Mouse (Mus musculus) MEL (cell line): ENCODE results near the gene 2510009E07Rik. TPM values are rescaled to one million over a fixed set of nuclear protein-coding genes. Genes with fewer than 3 reads are reported as not detected.

Experiments used
- DNase-seq: peaks from one replicate; pipeline ENCODE4 v3.0.0; 2011; ENCODE audit warnings: low read depth, low spot score
- H3K27ac ChIP-seq: 2 replicates; pipeline ENCODE4 v1.5.1; 2012; ENCODE audit warnings: low read depth, mild to moderate bottlenecking, control low read depth, low read length, moderate library complexity; ENCODE audit not compliant: control insufficient read depth
- H3K27me3 ChIP-seq, 2 experiments: fragments of 150-350 bp in 1 of 2; sonication (generic) in 1 of 2; 2 replicates each; pipeline ENCODE4 v1.6.1; 2012; ENCODE audit warnings: low read length in 2 of 2, mild to moderate bottlenecking in 2 of 2, improper control_type of control experiment in 1 of 2, moderate library complexity in 1 of 2; ENCODE audit not compliant: insufficient read depth in 2 of 2, control insufficient read depth in 1 of 2
- H3K36me3 ChIP-seq, 2 experiments: 2 replicates each; pipeline ENCODE4 v1.6.1; 2012 to 2014; ENCODE audit warnings: low read length in 2 of 2, improper control_type of control experiment in 1 of 2, inconsistent platforms in 1 of 2, mild to moderate bottlenecking in 1 of 2; ENCODE audit not compliant: insufficient read depth in 2 of 2, control insufficient read depth in 1 of 2
- H3K4me1 ChIP-seq, 2 experiments: fragments of 150-350 bp in 1 of 2; sonication (generic) in 1 of 2; 2 replicates each; pipeline ENCODE4 v1.6.1; 2012; ENCODE audit warnings: low read length in 2 of 2, improper control_type of control experiment in 1 of 2, mild to moderate bottlenecking in 1 of 2; ENCODE audit not compliant: insufficient read depth in 2 of 2, control insufficient read depth in 1 of 2
- H3K4me3 ChIP-seq, 2 experiments: fragments of 150-350 bp in 1 of 2; sonication (generic) in 1 of 2; 2 replicates each; pipeline ENCODE4 v1.5.1; 2012; ENCODE audit warnings: low read depth in 2 of 2, low read length in 2 of 2, mild to moderate bottlenecking in 2 of 2, moderate library complexity in 2 of 2, control low read depth in 1 of 2, improper control_type of control experiment in 1 of 2; ENCODE audit not compliant: control insufficient read depth in 1 of 2, insufficient read depth in 1 of 2
- H3K79me2 ChIP-seq: 2 replicates; pipeline ENCODE4 v1.6.1; 2012; ENCODE audit warnings: mild to moderate bottlenecking, low read length, moderate library complexity; ENCODE audit not compliant: control insufficient read depth, poor library complexity, insufficient read depth
- H3K9ac ChIP-seq: 2 replicates; pipeline ENCODE4 v1.6.1; 2012; ENCODE audit warnings: low read depth, mild to moderate bottlenecking, control low read depth, low read length, moderate library complexity; ENCODE audit not compliant: control insufficient read depth, poor library complexity, severe bottlenecking
- H3K9me3 ChIP-seq: fragments of 150-350 bp; sonication (generic); replicated peaks from 2 replicates; pipeline ENCODE4 v1.6.1; 2012; ENCODE audit warnings: mild to moderate bottlenecking, low read length, improper control_type of control experiment, moderate library complexity; ENCODE audit not compliant: insufficient read depth
- CHD1 ChIP-seq: IDR thresholded peaks from 2 replicates; pipeline ENCODE4 v1.6.1; 2012; ENCODE audit warnings: low read depth, mild to moderate bottlenecking, inconsistent platforms, low read length, improper control_type of control experiment
- CHD2 ChIP-seq: IDR thresholded peaks from 2 replicates; pipeline ENCODE4 v1.6.1; 2011; ENCODE audit warnings: low read length, improper control_type of control experiment
- CTCF ChIP-seq, 3 experiments: IDR thresholded peaks in 2 of 3; conservative IDR thresholded peaks in 1 of 3; 2 replicates each; pipeline ENCODE4 v1.5.1; 2011 to 2012; ENCODE audit warnings: low read length in 3 of 3, low read depth in 2 of 3, mild to moderate bottlenecking in 2 of 3, improper control_type of control experiment in 1 of 3, inconsistent platforms in 1 of 3, mixed read lengths in 1 of 3, moderate library complexity in 1 of 3; ENCODE audit not compliant: control insufficient read depth in 1 of 3, insufficient read depth in 1 of 3, poor library complexity in 1 of 3, severe bottlenecking in 1 of 3
- E2F4 ChIP-seq: IDR thresholded peaks from 2 replicates; pipeline ENCODE4 v1.6.1; 2011; ENCODE audit warnings: low read depth, low read length, improper control_type of control experiment, borderline replicate concordance
- ELF1 ChIP-seq: IDR thresholded peaks from 2 replicates; pipeline ENCODE4 v1.6.1; 2014; ENCODE audit warnings: low read depth, mild to moderate bottlenecking, inconsistent platforms, low read length, improper control_type of control experiment, moderate library complexity
- EP300 ChIP-seq, 2 experiments: IDR thresholded peaks; 2 replicates each; pipeline ENCODE4 v1.6.1; 2011; ENCODE audit warnings: improper control_type of control experiment in 2 of 2, low read length in 2 of 2, low read depth in 1 of 2, mild to moderate bottlenecking in 1 of 2
- ETS1 ChIP-seq: IDR thresholded peaks from 2 replicates; pipeline ENCODE4 v1.6.1; 2012; ENCODE audit warnings: low read depth, mild to moderate bottlenecking, inconsistent platforms, low read length, improper control_type of control experiment, moderate library complexity
- GABPA ChIP-seq: IDR thresholded peaks from 2 replicates; pipeline ENCODE4 v1.6.1; 2012; ENCODE audit warnings: low read depth, mild to moderate bottlenecking, inconsistent platforms, low read length, improper control_type of control experiment, moderate library complexity
- GATA1 ChIP-seq: IDR thresholded peaks from 2 replicates; pipeline ENCODE4 v1.6.1; 2011; ENCODE audit warnings: low read depth, low read length, improper control_type of control experiment
- HCFC1 ChIP-seq: IDR thresholded peaks from 2 replicates; pipeline ENCODE4 v1.6.1; 2012; ENCODE audit warnings: low read depth, mild to moderate bottlenecking, inconsistent platforms, low read length, improper control_type of control experiment, moderate library complexity
- JUND ChIP-seq: IDR thresholded peaks from 2 replicates; pipeline ENCODE4 v1.6.1; 2011; ENCODE audit warnings: low read depth, mild to moderate bottlenecking, improper control_type of control experiment, low read length
- MAX ChIP-seq: IDR thresholded peaks from 2 replicates; pipeline ENCODE4 v1.6.1; 2011; ENCODE audit warnings: low read length, improper control_type of control experiment
- MEF2A ChIP-seq: IDR thresholded peaks from 2 replicates; pipeline ENCODE4 v1.6.1; 2014; ENCODE audit warnings: low read depth, mild to moderate bottlenecking, inconsistent platforms, low read length, improper control_type of control experiment; ENCODE audit not compliant: poor library complexity, insufficient replicate concordance, severe bottlenecking; ENCODE audit errors: extremely low read depth
- MYB ChIP-seq: IDR thresholded peaks from 2 replicates; pipeline ENCODE4 v1.6.1; 2011; ENCODE audit warnings: mild to moderate bottlenecking, low read depth, low read length, improper control_type of control experiment
- MYC ChIP-seq: IDR thresholded peaks from 2 replicates; pipeline ENCODE4 v1.6.1; 2011; ENCODE audit warnings: low read depth, mild to moderate bottlenecking, low read length, improper control_type of control experiment, moderate library complexity
- RAD21 ChIP-seq: IDR thresholded peaks from 2 replicates; pipeline ENCODE4 v1.6.1; 2011; ENCODE audit warnings: mild to moderate bottlenecking, low read depth, low read length, improper control_type of control experiment
- TCF12 ChIP-seq: IDR thresholded peaks from 2 replicates; pipeline ENCODE4 v1.6.1; 2014; ENCODE audit warnings: low read depth, mild to moderate bottlenecking, inconsistent platforms, low read length, improper control_type of control experiment, moderate library complexity
- UBTF ChIP-seq: IDR thresholded peaks from 2 replicates; pipeline ENCODE4 v1.6.1; 2012; ENCODE audit warnings: low read depth, mild to moderate bottlenecking, inconsistent platforms, low read length, improper control_type of control experiment, moderate library complexity, borderline replicate concordance; ENCODE audit not compliant: insufficient read depth
- USF1 ChIP-seq: IDR thresholded peaks from 2 replicates; pipeline ENCODE4 v1.6.1; 2014; ENCODE audit warnings: low read depth, mild to moderate bottlenecking, inconsistent platforms, low read length, improper control_type of control experiment, moderate library complexity
- ZC3H11A ChIP-seq: IDR thresholded peaks from 2 replicates; pipeline ENCODE4 v1.6.1; 2012; ENCODE audit warnings: low read depth, mild to moderate bottlenecking, inconsistent platforms, low read length, improper control_type of control experiment
- ZMIZ1 ChIP-seq: IDR thresholded peaks from 2 replicates; pipeline ENCODE4 v1.6.1; 2012; ENCODE audit warnings: low read depth, mild to moderate bottlenecking, inconsistent platforms, low read length, improper control_type of control experiment, moderate library complexity
- polyA plus RNA-seq, 2 experiments: library from polyadenylated mRNA; stranded (reverse) in 1 of 2; unstranded in 1 of 2; fragments of >175 nt in 1 of 2; fragments of >200 nt in 1 of 2; gene quantifications; 2 replicates each; pipeline versions ENCODE4 v1.2.1 to v1.2.4; 2012; ENCODE audit warnings: low replicate concordance in 2 of 2, low read depth in 1 of 2; ENCODE audit not compliant: insufficient read length in 2 of 2, insufficient read depth in 1 of 2, missing spikeins in 1 of 2
- total RNA-seq: library from RNA; depleted of rRNA; stranded (reverse); fragments of 300-350 nt; gene quantifications from 2 replicates; pipeline ENCODE4 v1.2.3, GENCODE M21; 2012

Gene 2510009E07Rik
- total and polyA plus RNA-seq, 3 experiments = not detected

DNA sequence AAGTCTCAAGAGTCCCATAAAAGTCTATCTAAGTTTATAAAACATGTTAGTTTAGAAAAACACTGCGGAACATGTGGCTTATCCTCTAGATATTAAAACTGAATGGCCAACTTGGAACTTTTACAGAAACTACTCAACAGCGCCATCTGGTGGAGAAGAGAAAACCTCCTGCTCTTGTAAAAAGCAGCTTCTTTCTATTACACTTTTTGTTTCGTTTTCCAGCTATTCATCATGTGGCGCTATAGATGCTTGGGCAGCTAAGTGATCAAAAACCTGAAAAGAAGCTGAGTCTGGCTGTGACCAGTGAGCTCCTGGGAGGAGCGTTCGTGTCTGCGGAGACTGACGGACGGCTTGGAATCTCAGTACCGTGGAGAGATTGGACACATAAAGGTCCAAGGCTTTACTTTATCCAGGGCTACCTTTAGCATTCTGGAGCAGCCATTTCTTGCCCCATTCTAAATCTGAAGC, 33.5 kb upstream of the 2510009E07Rik start (continued):
- TF ChIP-seq EP300 (IDR thresholded peaks at IDR 0.05; ENCODE audit: low read depth in 1 of 2, low read length in 2 of 2) = no peak

- Histone ChIP-seq H3K36me3 (peaks cover 0 to 2% of the 10 kb centered on the region in 2 experiments; a peak in 1 of 4 replicates), H3K9ac (no peak overlapping the region), H3K4me1 (peaks cover 0 to 3% of the 10 kb centered on the region in 2 experiments; a peak in 2 of 4 replicates), H3K79me2 (no peaks in the 10 kb centered on the region), H3K27me3 (peaks cover 0 to 2% of the 10 kb centered on the region in 2 experiments; a peak in 2 of 4 replicates), H3K27ac (no peak overlapping the region), H3K4me3 (no peak overlapping the region), H3K9me3 (no peaks in the 10 kb centered on the region)
- no peak for TF ChIP-seq ELF1
- TF ChIP-seq ZMIZ1 = no peak
- TF ChIP-seq MYB = no peak
- TF ChIP-seq E2F4 = no peak
- no peak for TF ChIP-seq CHD2
- no peak for TF ChIP-seq UBTF
- no peak for TF ChIP-seq RAD21
- no peak for TF ChIP-seq HCFC1
- no peak for TF ChIP-seq MYC
- DNase-seq = no peak
Measured at GRCm38 (mm10) chr16:21727421-21727820, 33.0 kb upstream of the 2510009E07Rik start.

- no peak overlapping the region for H3K27ac ChIP-seq
- DNase-seq = no peak
Measured at GRCm38 (mm10) chr16:21724261-21724660, 29.8 kb upstream of the 2510009E07Rik start.

More at GRCm38 (mm10) chr16:21724261-21724660, 29.8 kb upstream of the 2510009E07Rik start:
- H3K36me3 ChIP-seq = peaks cover 0 to 3% of the 10 kb centered on the region in 2 experiments; a peak in 1 of 4 replicates
- no peak overlapping the region for H3K4me3 ChIP-seq
- no peaks in the 10 kb centered on the region for H3K27me3 ChIP-seq
- H3K4me1 ChIP-seq = peaks cover 0 to 9% of the 10 kb centered on the region in 2 experiments; a peak in 2 of 4 replicates
- no peak overlapping the region for H3K9ac ChIP-seq
- no peaks in the 10 kb centered on the region for H3K9me3 ChIP-seq
- no peak for TF ChIP-seq JUND
- TF ChIP-seq E2F4 = no peak
- no peak for TF ChIP-seq ETS1
- no peak for TF ChIP-seq USF1
- no peak for TF ChIP-seq ZMIZ1
- TF ChIP-seq GABPA = no peak
- no peak for TF ChIP-seq CHD1
- TF ChIP-seq MEF2A = no peak
- TF ChIP-seq TCF12 = no peak
- no peak for TF ChIP-seq MAX
- no peak for TF ChIP-seq ZC3H11A
- TF ChIP-seq CTCF (IDR thresholded peaks at IDR 0.05 in 2 of 3, conservative IDR thresholded peaks at IDR 0.05 in 1 of 3; ENCODE audit: control insufficient read depth in 1 of 3, insufficient read depth in 1 of 3, low read depth in 2 of 3, low read length in 3 of 3, poor library complexity in 1 of 3, severe bottlenecking in 1 of 3) = no peak
- no peak for TF ChIP-seq GATA1
- TF ChIP-seq ELF1 = no peak
- no peaks in the 10 kb centered on the region for H3K79me2 ChIP-seq
